Mouse (Mus musculus) stomach, postnatal 0 days (tissue): ENCODE data around the gene Abcc9.
"Not testable (repeated sequence)": the region's sequence is repeated elsewhere in the genome, so short reads cannot be mapped to it uniquely, and the experiment has no call there.

Source experiments
- CTCF ChIP-seq: IDR thresholded peaks from 2 replicates; pipeline ENCODE4 v1.5.1; 2016; ENCODE audit warnings: antibody characterized with exemption, low read depth, mild to moderate bottlenecking, moderate library complexity
- EP300 ChIP-seq: optimal IDR thresholded peaks from 2 replicates; pipeline ENCODE3; 2016; ENCODE audit warnings: antibody characterized with exemption

DNA sequence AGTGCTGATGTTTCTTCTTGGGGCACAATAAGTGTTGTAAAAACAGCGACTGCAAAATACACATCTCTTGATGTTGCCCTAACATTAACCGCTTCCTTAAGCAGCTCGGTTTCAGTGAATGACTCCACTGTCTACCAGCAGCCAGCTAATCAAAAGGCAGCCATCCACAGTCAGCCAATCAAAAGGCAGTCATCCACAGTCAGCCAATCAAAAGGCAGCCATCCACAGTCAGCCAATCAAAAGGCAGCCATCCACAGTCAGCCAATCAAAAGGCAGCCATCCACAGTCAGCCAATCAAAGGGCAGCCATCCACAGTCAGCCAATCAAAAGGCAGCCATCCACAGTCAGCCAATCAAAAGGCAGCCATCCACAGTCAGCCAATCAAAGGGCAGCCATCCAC, 40.1 kb downstream of the Abcc9 start:
- TF ChIP-seq CTCF, EP300: not testable (repeated sequence)
